Mouse (Mus musculus): ENCODE measurements around the gene Olfr853.

Olfr853 gene

DNA sequence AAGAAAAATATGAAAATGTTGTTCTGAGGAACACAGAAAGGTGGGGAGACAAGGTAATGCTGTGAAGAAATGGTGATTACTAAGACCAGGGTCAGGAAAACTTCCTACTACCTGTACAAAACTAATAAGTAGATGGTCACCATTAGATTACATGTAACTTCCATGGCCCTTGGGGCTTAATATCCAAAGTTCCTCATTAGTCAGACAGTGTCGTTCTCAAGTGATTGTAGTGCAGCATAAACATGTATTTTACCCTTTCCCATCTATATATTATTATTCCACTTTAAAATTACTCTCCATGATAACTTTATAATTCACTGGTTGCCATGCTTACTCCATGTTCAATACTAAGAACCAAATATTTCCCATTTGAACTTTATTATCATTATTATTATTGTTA, at the start of gene Olfr853:
Gene Olfr853 (minus strand): TSS at position 101 of the 400 bp plus-strand sequence.
- ATAC-seq (ENCODE audit: low TSS enrichment) = no peak

DNA sequence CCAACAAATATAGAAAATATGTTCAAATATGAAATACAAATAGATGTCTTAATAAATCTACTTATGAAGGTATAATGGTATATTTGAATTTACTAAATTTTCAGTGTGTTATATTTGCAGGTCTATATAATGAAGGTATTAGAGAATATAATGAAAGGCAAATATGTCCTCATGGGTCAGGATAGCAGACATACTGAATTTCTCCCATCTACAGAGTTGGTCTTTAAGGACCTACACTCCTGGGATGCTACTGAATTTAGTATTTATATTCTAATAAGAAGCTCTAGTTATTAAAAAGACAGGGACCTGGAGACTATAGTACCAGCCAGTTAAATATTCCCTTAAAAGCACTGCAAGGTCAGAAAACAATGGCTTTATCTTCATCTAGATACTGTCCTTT, 41.4 kb upstream of the Olfr853 start, which contains the start of gene Olfr855:
Gene Olfr855 (plus strand): TSS at position 301 of the 400 bp plus-strand sequence.
- no peak for ATAC-seq (ENCODE audit: low TSS enrichment)

DNA sequence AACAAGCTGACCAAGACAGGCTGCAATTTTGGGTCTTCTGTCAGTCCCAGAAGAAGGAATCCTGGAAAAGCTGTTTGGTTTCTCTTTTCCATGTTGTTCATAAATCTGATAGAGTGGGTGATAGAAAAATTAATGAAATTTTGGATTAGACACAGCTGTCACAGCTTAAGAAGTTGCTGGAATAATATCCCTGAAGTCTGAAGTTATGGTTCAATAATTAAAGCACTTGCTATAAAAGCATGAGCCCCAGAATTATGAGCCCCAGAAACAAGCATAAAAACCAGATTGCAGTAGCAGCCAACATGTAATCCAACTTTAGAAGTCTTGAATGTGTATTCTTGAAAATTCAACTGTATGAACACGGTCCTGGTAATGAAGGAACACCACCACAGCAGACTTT, 26.4 kb upstream of the Olfr853 start, which contains the start of gene Olfr854:
Gene Olfr854 (minus strand): TSS at position 101 of the 400 bp plus-strand sequence.
- ATAC-seq (ENCODE audit: low TSS enrichment) = no peak

DNA sequence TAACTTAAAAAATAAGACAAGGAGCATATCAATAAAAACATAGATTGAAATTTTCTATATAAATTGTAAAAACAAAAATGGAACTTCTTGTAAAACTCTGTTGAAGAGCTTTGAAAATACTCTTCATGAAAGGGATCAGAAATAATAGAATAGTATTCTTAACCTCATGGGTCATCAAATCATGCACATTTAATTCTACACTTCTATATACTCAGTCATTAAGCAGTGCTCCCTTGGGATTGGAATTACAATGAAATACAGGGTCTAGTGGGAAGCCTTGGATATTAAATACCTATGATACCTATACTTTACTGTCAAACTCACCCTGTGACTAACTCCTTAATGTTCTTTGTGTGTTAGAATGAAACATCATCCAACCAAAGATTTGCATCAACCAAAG, 47.9 kb downstream of the Olfr853 start, which contains the start of gene Olfr851:
Gene Olfr851 (plus strand): TSS at position 301 of the 400 bp plus-strand sequence.
- no peak for ATAC-seq (ENCODE audit: low TSS enrichment)
